Mouse (Mus musculus): ENCODE measurements around the gene Ly75. TPM values are rescaled to one million over a fixed set of nuclear protein-coding genes. Genes with fewer than 3 reads are reported as not detected.

The Ly75 gene
- polyA plus RNA-seq, 1 experiment from 2014 or later = 0.17 TPM

GRCm38 (mm10) chr2:60359796-60360195 lies 23.3 kb downstream of the Ly75 start:
- Histone ChIP-seq H3K36me3 (ENCODE audit: inconsistent target) (no peaks in the 10 kb centered on the region), H3K4me3 (ENCODE audit: inconsistent target) (no peak overlapping the region), H3K27ac (no peak overlapping the region), H3K79me2 (ENCODE audit: inconsistent target) (no peaks in the 10 kb centered on the region)
- WGBS (ENCODE audit: missing documents) = 97% methylated on average over 3 of the region's 3 CpGs

GRCm38 (mm10) chr2:60355388-60355683 lies 27.8 kb downstream of the Ly75 start:
- Histone ChIP-seq H3K79me2 (ENCODE audit: inconsistent target) (no peaks in the 10 kb centered on the region), H3K4me3 (ENCODE audit: inconsistent target) (no peak overlapping the region), H3K36me3 (ENCODE audit: inconsistent target) (no peaks in the 10 kb centered on the region), H3K27ac (no peak overlapping the region)
- WGBS (ENCODE audit: missing documents) = 55% methylated on average over 2 of the region's 3 CpGs

GRCm38 (mm10) chr2:60354541-60355387 lies 28.3 kb downstream of the Ly75 start:
- Histone ChIP-seq H3K79me2 (ENCODE audit: inconsistent target) (no peaks in the 10 kb centered on the region), H3K36me3 (ENCODE audit: inconsistent target) (no peaks in the 10 kb centered on the region), H3K27ac (no peak overlapping the region), H3K4me3 (ENCODE audit: inconsistent target) (no peak overlapping the region)
- 82% methylated on average over 18 of the region's 18 CpGs for WGBS (ENCODE audit: missing documents)

- no peak overlapping the region for H3K4me3 ChIP-seq (ENCODE audit: inconsistent target)
- H3K79me2 ChIP-seq (ENCODE audit: inconsistent target) = no peaks in the 10 kb centered on the region
- no peak overlapping the region for H3K27ac ChIP-seq
- H3K36me3 ChIP-seq (ENCODE audit: inconsistent target) = no peaks in the 10 kb centered on the region
- 96% methylated on average over 5 of the region's 5 CpGs for WGBS (ENCODE audit: missing documents)
These were observed 30.8 kb downstream of the Ly75 start for GRCm38 (mm10) chr2:60352296-60352695.

GRCm38 (mm10) chr2:60351781-60352180 lies 31.3 kb downstream of the Ly75 start:
- 90% methylated on average over 8 of the region's 8 CpGs for whole genome bisulfite sequencing (ENCODE audit: missing documents)
- H3K4me3 ChIP-seq (ENCODE audit: inconsistent target) = no peak overlapping the region
- H3K27ac ChIP-seq = no peak overlapping the region
- no peaks in the 10 kb centered on the region for H3K36me3 ChIP-seq (ENCODE audit: inconsistent target)
- H3K79me2 ChIP-seq (ENCODE audit: inconsistent target) = no peaks in the 10 kb centered on the region

GRCm38 (mm10) chr2:60347875-60348274 lies 35.2 kb downstream of the Ly75 start:
- H3K79me2 ChIP-seq (ENCODE audit: inconsistent target) = no peaks in the 10 kb centered on the region
- no peak overlapping the region for H3K4me3 ChIP-seq (ENCODE audit: inconsistent target)
- WGBS (ENCODE audit: missing documents) = 84% methylated on average over 7 of the region's 7 CpGs
- H3K36me3 ChIP-seq (ENCODE audit: inconsistent target) = no peaks in the 10 kb centered on the region
- H3K27ac ChIP-seq = no peak overlapping the region

GRCm38 (mm10) chr2:60346531-60346930 lies 36.6 kb downstream of the Ly75 start:
- no peak overlapping the region for H3K27ac ChIP-seq
- no peaks in the 10 kb centered on the region for H3K79me2 ChIP-seq (ENCODE audit: inconsistent target)
- 92% methylated on average over 8 of the region's 8 CpGs for whole genome bisulfite sequencing (ENCODE audit: missing documents)
- no peak overlapping the region for H3K4me3 ChIP-seq (ENCODE audit: inconsistent target)
- H3K36me3 ChIP-seq (ENCODE audit: inconsistent target) = no peaks in the 10 kb centered on the region

- no peak overlapping the region for H3K4me3 ChIP-seq (ENCODE audit: inconsistent target)
- no peaks in the 10 kb centered on the region for H3K79me2 ChIP-seq (ENCODE audit: inconsistent target)
- H3K27ac ChIP-seq = no peak overlapping the region
- H3K36me3 ChIP-seq (ENCODE audit: inconsistent target) = no peaks in the 10 kb centered on the region
- WGBS (ENCODE audit: missing documents) = 97% methylated on average over 7 of the region's 7 CpGs
These were observed 37.4 kb downstream of the Ly75 start for GRCm38 (mm10) chr2:60345717-60346116.

- no peak overlapping the region for H3K4me3 ChIP-seq (ENCODE audit: inconsistent target)
- WGBS (ENCODE audit: missing documents) = 98% methylated on average over 11 of the region's 11 CpGs
- H3K27ac ChIP-seq = no peak overlapping the region
- no peaks in the 10 kb centered on the region for H3K36me3 ChIP-seq (ENCODE audit: inconsistent target)
- H3K79me2 ChIP-seq (ENCODE audit: inconsistent target) = no peaks in the 10 kb centered on the region
These were observed 39.4 kb downstream of the Ly75 start for GRCm38 (mm10) chr2:60343607-60344289.

GRCm38 (mm10) chr2:60342107-60342880 lies 40.8 kb downstream of the Ly75 start:
- H3K36me3 ChIP-seq (ENCODE audit: inconsistent target) = no peaks in the 10 kb centered on the region
- no peak overlapping the region for H3K27ac ChIP-seq
- H3K4me3 ChIP-seq (ENCODE audit: inconsistent target) = no peak overlapping the region
- WGBS (ENCODE audit: missing documents) = 47% methylated on average over 4 of the region's 4 CpGs
- H3K79me2 ChIP-seq (ENCODE audit: inconsistent target) = no peaks in the 10 kb centered on the region

GRCm38 (mm10) chr2:60337937-60338336 lies 45.2 kb downstream of the Ly75 start:
- WGBS (ENCODE audit: missing documents) = 96% methylated on average over 9 of the region's 9 CpGs
- Histone ChIP-seq H3K27ac (no peak overlapping the region), H3K36me3 (ENCODE audit: inconsistent target) (no peaks in the 10 kb centered on the region), H3K4me3 (ENCODE audit: inconsistent target) (no peak overlapping the region), H3K79me2 (ENCODE audit: inconsistent target) (no peaks in the 10 kb centered on the region)

GRCm38 (mm10) chr2:60328641-60329040 lies 54.5 kb downstream of the Ly75 start:
- Histone ChIP-seq H3K79me2 (ENCODE audit: inconsistent target) (no peaks in the 10 kb centered on the region), H3K36me3 (ENCODE audit: inconsistent target) (no peaks in the 10 kb centered on the region), H3K27ac (no peak overlapping the region), H3K4me3 (ENCODE audit: inconsistent target) (no peak overlapping the region)
- WGBS (ENCODE audit: missing documents) = 93% methylated on average over 10 of the region's 10 CpGs

GRCm38 (mm10) chr2:60327581-60327980 lies 55.5 kb downstream of the Ly75 start:
- Histone ChIP-seq H3K4me3 (ENCODE audit: inconsistent target) (no peak overlapping the region), H3K36me3 (ENCODE audit: inconsistent target) (no peaks in the 10 kb centered on the region), H3K27ac (no peak overlapping the region), H3K79me2 (ENCODE audit: inconsistent target) (no peaks in the 10 kb centered on the region)
- WGBS (ENCODE audit: missing documents) = 95% methylated on average over 11 of the region's 11 CpGs

- Histone ChIP-seq H3K79me2 (ENCODE audit: inconsistent target) (no peaks in the 10 kb centered on the region), H3K4me3 (ENCODE audit: inconsistent target) (no peak overlapping the region), H3K27ac (no peak overlapping the region), H3K36me3 (ENCODE audit: inconsistent target) (no peaks in the 10 kb centered on the region)
- WGBS (ENCODE audit: missing documents) = 83% methylated on average over 7 of the region's 7 CpGs
These were observed 56.2 kb downstream of the Ly75 start for GRCm38 (mm10) chr2:60326948-60327347.

GRCm38 (mm10) chr2:60323411-60323810 lies 59.7 kb downstream of the Ly75 start:
- no peak overlapping the region for H3K4me3 ChIP-seq (ENCODE audit: inconsistent target)
- no peaks in the 10 kb centered on the region for H3K79me2 ChIP-seq (ENCODE audit: inconsistent target)
- no peaks in the 10 kb centered on the region for H3K36me3 ChIP-seq (ENCODE audit: inconsistent target)
- 72% methylated on average over 5 of the region's 5 CpGs for WGBS (ENCODE audit: missing documents)
- no peak overlapping the region for H3K27ac ChIP-seq

Measured in macrophage (primary cell).